Mouse (Mus musculus): ENCODE results near the gene Hmg20b. TPM values are rescaled to one million over a fixed set of nuclear protein-coding genes. Genes with fewer than 3 reads are reported as not detected.

Gene Hmg20b
- polyA plus RNA-seq, 1 experiment from 2014 or later, result 39.9 TPM

DNA sequence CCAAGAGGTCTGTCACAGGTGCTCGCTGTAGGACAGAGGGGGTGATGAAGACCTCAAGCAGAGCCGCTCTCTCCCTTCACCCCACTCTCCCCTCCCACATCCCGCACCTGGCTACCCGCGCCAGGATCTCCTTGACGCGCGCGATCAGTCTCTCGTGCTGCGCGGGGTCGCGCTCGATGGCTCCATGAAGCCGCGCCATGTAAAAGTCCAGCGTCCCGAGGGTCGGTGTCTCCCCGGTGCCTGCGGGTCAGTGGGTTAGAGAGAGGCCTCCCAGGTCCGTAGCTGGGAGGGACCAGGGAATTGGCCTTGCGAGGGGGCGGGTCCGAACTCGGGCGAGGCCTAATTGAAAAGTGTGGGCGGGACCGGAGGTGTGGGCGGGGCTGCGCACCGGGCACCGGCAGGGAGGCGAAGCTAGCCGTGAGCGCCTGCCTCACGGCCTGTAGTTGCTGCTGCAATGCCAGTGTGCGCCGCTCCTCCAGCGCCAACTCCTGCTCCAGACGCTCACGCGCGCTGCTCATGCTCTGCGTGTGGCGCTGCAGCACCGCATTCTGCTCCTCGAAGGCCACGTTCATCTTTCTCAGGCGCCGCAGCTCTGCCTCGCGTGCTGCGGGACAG, 3.7 kb downstream of the Hmg20b start:
- H3K9me3 ChIP-seq (replicated peaks), result no peaks in the 10 kb centered on the region
- 9% methylated on average over 54 of the region's 55 CpGs for WGBS (ENCODE audit: insufficient replicate concordance)
- peak overlapping the region; percentile 77 for H3K4me2 ChIP-seq
- peak overlapping the region; percentile 69; the same call in 1 of the 2 replicates for H3K27ac ChIP-seq
- peaks cover 48% of the 10 kb centered on the region for H3K27me3 ChIP-seq (replicated peaks)
- ATAC-seq, result peak; percentile 20; the same call in 1 of the 2 replicates
- peak overlapping the region; percentile 46 for H3K9ac ChIP-seq
- H3K4me1 ChIP-seq, result peaks cover 67% of the 10 kb centered on the region
- H3K4me3 ChIP-seq, result peak overlapping the region; percentile 45
- peaks cover 19% of the 10 kb centered on the region for H3K36me3 ChIP-seq

DNA sequence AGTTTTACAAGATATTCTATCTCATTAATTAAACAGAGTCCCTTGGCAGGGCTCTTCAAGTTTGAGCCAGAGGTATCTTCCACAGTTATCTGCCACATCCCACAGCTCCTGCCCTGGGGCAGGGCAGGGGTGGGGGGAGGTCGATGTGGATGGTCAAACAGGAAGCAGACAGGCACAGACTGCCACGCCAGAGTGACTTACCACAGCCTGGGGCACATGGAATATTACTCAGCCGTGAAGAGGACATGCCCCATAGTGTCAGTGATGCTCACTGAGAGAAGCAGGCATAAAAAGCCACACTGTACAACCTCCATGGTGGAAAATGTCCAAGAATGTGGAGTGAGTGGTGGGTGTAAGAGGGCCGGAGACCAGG, 5.1 kb downstream of the Hmg20b start:
- H3K4me2 ChIP-seq, result no peak overlapping the region
- H3K36me3 ChIP-seq, result peaks cover 19% of the 10 kb centered on the region
- no peak overlapping the region for H3K9ac ChIP-seq
- H3K4me3 ChIP-seq, result no peak overlapping the region
- peaks cover 73% of the 10 kb centered on the region for H3K4me1 ChIP-seq
- no peak overlapping the region for H3K27ac ChIP-seq
- H3K9me3 ChIP-seq (replicated peaks), result no peaks in the 10 kb centered on the region
- ATAC-seq, result no peak
- 60% methylated on average over 4 of the region's 4 CpGs for whole genome bisulfite sequencing (ENCODE audit: insufficient replicate concordance)
- peaks cover 54% of the 10 kb centered on the region for H3K27me3 ChIP-seq (replicated peaks)

DNA sequence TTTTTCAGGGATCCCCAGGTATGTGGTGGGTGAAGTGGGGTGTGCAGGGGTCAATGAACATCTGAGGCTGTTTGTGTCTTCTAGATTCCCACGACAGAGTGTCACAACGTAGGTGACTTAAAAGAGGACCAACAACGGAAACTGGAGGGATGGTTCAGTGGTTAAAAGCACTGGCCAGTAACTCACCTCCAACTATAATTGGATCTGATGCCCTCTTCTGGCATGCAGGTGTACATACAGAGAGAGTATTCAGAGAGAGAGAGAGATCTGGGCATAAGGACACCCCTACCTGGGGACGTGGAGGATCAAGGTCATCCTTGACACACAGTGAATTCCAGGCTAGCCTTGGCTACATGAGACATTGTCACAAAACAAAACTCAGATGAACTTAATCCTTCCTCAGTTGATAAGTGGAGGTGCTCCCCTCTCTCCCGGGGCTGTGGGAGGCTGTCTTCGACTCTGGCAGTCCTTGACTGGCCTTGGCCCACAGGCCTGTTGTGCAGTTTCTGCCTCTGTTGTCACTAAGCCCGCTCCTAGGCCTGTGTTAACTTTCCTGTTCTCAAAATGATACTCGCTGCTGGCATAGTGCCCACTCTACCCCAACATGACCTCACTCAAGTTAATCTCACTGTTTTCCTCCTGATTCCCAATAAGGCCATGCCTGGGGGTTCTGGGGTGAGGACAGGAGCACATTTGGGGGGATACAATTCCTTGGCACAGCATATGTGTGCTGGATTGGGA, 5.7 kb downstream of the Hmg20b start:
- ATAC-seq, result no peak
- Histone ChIP-seq H3K4me3 (no peak overlapping the region), H3K4me1 (peaks cover 71% of the 10 kb centered on the region)

DNA sequence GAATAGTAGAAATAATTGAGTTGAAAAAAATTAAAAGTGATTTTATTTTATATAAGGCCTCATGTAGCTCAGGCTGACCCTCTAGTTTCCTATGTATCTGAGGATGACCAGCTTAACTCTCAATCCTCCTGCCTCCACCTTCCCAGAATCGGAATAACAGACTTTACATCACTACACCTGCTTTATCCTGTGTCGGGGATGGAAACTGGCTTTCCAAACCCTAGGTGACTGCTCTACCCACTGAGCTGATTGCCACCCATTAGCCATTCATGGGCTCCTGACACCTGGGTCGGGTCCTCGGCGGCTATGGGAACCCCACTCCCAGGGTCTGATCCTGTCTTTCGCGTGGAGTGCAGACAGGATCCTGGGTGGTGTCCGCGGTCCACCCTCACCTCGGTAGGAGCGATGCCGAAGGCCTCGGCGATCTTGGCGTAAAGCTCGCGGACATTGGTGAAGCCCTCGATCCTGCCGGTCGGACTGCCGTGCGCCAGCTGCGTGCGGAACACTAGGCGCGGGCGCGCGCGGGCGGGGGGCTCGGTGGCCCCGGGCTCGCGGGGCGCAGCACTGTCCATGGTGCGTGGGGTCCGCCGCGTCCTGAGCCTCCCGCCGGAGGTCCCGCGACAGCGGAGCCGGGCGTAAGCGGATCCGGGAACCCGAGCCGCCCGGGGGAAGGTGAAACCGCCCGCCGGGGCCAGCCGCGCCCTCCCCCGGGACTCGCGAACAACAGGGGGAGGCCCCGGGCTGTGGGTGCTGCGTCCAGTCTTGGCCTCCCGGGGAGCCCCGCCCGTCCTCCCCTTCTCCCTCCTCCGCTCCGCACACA, 7.4 kb downstream of the Hmg20b start, which contains the start of gene Gipc3:
TSS of gene Gipc3 (minus strand) at position 581 of the 820 bp plus-strand sequence.
- Histone ChIP-seq H3K9ac (peak within 1 kb of the TSS; percentile 63), H3K4me1 (peaks cover 54% of the 10 kb centered on the region), H3K27ac (no peak within 1 kb of the TSS), H3K27me3 (replicated peaks) (peaks cover 64% of the 10 kb centered on the region), H3K36me3 (peaks cover 8% of the 10 kb centered on the region), H3K9me3 (replicated peaks) (no peaks in the 10 kb centered on the region), H3K4me2 (peak within 1 kb of the TSS; percentile 78), H3K4me3 (peak within 1 kb of the TSS; percentile 57)
- 7% methylated on average over 38 of the region's 67 CpGs for whole genome bisulfite sequencing (ENCODE audit: insufficient replicate concordance)
- ATAC-seq, result no peak

More for the DNA sequence above, 5.7 kb downstream of the Hmg20b start:
- Histone ChIP-seq H3K36me3 (peaks cover 19% of the 10 kb centered on the region), H3K27ac (no peak overlapping the region), H3K4me2 (no peak overlapping the region), H3K9ac (no peak overlapping the region), H3K9me3 (replicated peaks) (no peaks in the 10 kb centered on the region), H3K27me3 (replicated peaks) (peaks cover 54% of the 10 kb centered on the region)
- WGBS (ENCODE audit: insufficient replicate concordance), result 50% methylated on average over 8 of the region's 8 CpGs

DNA sequence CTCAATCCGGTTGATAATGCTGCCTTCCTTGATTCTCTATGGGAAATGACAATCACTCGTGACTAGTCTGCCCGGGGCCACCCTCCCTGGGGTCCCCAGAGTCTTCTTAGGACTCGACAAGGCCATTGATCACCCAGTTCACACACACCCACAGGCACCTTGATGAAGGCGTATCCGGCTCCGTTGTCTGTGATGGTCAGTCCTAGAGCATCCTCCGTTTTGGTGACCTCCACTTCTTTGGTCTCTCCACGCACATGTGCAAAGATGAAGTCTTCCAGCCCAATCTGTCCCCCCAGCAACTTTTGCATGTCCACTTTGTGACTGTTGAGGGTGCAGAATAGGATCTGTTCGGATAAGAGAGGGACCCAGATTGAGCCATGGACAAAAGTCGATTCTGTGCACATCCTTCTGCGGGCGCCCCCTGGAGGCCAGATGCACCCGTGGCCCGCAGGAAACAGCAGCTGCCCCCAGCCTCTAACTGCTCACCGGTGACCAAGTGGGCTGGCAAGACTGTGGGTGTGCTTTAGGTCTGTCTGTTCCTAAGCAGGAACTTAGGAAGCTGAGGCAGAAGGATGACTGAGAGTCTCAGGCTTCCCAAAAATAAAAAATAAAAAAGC, 8.8 kb downstream of the Hmg20b start:
- H3K9ac ChIP-seq, result no peak overlapping the region
- no peak overlapping the region for H3K4me3 ChIP-seq
- H3K4me2 ChIP-seq, result no peak overlapping the region
- H3K36me3 ChIP-seq, result no peaks in the 10 kb centered on the region
- 30% methylated on average over 16 of the region's 16 CpGs for WGBS (ENCODE audit: insufficient replicate concordance)
- peaks cover 40% of the 10 kb centered on the region for H3K4me1 ChIP-seq
- no peak for ATAC-seq
- peaks cover 78% of the 10 kb centered on the region for H3K27me3 ChIP-seq (replicated peaks)
- no peak overlapping the region for H3K27ac ChIP-seq
- H3K9me3 ChIP-seq (replicated peaks), result no peaks in the 10 kb centered on the region

DNA sequence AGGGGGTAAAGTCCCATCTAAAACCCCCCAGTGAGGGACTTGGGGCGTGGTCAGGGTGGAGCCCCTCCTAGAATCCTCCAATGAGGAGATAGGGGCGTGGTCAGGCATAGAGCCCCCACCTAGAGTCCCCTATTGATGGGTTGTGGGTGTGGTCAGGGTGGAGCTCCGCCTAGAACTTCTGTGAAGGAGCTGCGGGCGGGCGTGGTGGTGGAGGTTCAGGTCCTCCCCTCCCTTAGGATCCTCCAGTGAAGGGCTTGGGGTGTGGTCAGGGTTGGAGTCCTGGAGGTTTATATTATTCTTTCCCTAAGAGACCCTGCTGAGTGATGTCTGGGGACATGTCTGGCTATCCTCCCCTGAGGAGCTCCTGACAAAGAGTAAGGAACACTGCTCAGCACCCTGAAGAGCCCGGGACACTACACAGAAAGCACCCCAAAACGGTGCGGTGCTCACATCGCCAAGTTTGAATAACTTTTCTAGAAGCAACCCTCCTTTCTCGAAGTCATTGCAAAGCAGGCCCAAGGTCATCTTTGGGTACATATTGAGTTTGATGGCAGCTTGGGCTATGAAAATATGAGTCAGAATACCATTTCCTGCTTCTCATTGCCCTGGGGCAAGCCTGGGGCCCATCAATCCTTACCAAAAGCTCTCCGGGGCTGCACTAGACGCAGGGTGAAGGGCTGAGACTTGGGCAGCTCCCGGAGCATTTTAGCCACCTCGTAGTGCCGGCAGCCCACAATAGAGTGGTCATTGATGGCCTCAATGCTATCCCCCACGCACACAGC, 9.5 kb downstream of the Hmg20b start:
- Histone ChIP-seq H3K4me3 (no peak overlapping the region), H3K4me1 (peaks cover 38% of the 10 kb centered on the region), H3K27ac (no peak overlapping the region), H3K36me3 (no peaks in the 10 kb centered on the region), H3K9ac (no peak overlapping the region), H3K4me2 (0 out of 2 replicates have a peak overlapping the region, but pooled peaks have one; percentile 10), H3K9me3 (replicated peaks) (no peaks in the 10 kb centered on the region), H3K27me3 (replicated peaks) (peaks cover 77% of the 10 kb centered on the region)
- peak; percentile 64; the same call in 1 of the 2 replicates for ATAC-seq
- WGBS (ENCODE audit: insufficient replicate concordance), result 37% methylated on average over 17 of the region's 17 CpGs

DNA sequence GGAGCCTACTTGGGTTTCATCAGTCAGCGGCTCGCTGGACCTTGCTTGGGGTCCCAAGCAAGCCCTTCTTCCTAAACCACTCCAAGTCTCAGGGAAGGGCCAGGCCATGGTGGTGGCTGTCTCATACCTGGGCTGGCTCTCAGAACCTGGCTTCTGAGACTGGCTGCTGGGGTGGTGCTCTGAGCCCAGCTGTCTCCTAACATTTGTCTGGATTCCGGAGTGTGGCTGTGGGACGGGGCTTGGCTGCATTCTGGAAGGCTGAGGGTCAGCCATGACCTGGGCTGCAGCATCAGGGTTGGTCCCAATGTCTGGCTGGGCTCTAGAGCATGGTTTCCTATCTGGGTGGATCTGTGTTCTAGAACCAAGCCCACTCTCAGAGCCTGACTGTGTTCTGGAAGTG, 13.7 kb downstream of the Hmg20b start:
- Histone ChIP-seq H3K27me3 (replicated peaks) (peaks cover 73% of the 10 kb centered on the region), H3K9ac (no peak overlapping the region), H3K9me3 (replicated peaks) (no peaks in the 10 kb centered on the region), H3K4me2 (no peak overlapping the region), H3K4me3 (no peak overlapping the region), H3K36me3 (peaks cover 5% of the 10 kb centered on the region; the same call in 1 of the 2 replicates), H3K4me1 (peaks cover 44% of the 10 kb centered on the region), H3K27ac (no peak overlapping the region; the same call in 1 of the 2 replicates)
- ATAC-seq, result no peak
- WGBS (ENCODE audit: insufficient replicate concordance), result 81% methylated on average over 4 of the region's 4 CpGs

DNA sequence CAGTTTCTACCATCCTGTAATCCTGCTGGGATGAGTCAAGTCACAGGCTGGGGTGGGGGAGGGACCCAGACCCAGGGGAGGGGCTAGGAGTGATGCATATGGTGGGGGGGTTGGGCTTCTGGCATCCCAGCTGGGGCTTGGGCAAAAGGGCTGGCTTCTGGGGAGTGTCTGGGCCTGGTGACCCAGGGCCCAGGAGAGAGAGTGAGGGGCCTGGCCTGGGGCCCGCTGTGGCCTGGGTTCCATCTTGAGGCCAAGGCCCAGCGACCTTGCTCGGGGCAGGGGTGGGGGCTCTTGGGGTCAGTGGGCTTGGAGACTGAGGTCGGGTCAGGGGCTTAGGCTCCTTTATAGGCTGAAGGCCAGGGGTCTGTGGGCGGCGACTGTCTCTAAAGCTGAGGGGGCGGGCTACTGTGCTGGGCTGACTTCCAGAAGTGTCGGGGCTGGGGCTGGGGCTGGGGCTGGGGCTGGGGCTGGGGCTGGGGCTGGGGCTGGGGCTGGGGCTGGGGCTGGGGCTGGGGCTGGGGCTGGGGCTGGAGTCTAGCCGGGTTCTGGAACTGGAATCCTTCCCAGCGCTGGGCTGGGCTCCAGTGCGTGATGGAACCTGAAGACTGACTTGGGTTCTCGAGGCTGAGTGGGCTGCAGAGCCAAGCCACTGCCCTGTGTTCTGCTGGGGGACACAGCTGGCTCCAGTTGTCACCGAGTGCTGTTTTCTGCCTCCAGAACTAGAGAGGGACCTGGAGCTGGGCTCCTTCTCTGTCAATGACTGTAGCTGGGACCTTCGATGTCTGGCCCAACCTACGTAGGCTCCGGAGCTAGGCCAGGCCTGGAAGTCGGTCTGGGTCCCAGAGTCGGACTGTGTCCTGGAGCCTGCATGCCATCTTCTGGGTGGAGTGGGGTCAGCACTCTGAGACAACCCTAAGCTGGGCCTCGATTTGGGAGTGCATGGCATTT, 14.6 kb downstream of the Hmg20b start:
- WGBS (ENCODE audit: insufficient replicate concordance), result 59% methylated on average over 17 of the region's 19 CpGs
- H3K36me3 ChIP-seq, result peaks cover 5% of the 10 kb centered on the region; the same call in 1 of the 2 replicates
- H3K4me3 ChIP-seq, result no peak overlapping the region
- peaks cover 72% of the 10 kb centered on the region for H3K27me3 ChIP-seq (replicated peaks)
- peak overlapping the region; percentile 37 for H3K27ac ChIP-seq
- no peaks in the 10 kb centered on the region for H3K9me3 ChIP-seq (replicated peaks)
- no peak overlapping the region for H3K9ac ChIP-seq
- no peak overlapping the region for H3K4me2 ChIP-seq
- no peak for ATAC-seq
- peaks cover 38% of the 10 kb centered on the region for H3K4me1 ChIP-seq

DNA sequence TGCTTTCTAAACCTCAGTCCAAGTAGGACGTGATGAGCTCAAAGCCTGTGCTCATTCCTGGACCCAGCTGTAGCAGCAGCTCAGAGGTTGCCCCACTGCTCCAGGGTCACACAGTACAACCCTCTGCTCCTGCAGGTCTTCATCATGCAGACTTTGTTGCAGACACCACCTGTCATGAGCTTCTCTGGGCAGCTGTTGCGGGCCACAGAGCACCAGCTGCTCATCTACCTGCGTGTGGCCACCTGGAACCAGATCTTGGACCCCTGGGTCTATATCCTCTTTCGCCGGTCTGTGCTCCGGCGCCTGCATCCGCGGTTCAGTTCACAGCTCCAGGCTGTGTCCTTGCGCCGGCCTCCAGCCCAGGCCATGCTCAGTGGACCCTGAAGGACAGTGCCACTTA, 16.0 kb downstream of the Hmg20b start:
- H3K36me3 ChIP-seq, result peaks cover 5% of the 10 kb centered on the region; the same call in 1 of the 2 replicates
- ATAC-seq, result no peak
- no peak overlapping the region for H3K27ac ChIP-seq
- peaks cover 44% of the 10 kb centered on the region for H3K4me1 ChIP-seq
- H3K27me3 ChIP-seq (replicated peaks), result peaks cover 79% of the 10 kb centered on the region
- H3K9ac ChIP-seq, result no peak overlapping the region
- no peak overlapping the region for H3K4me2 ChIP-seq
- H3K4me3 ChIP-seq, result no peak overlapping the region
- 71% methylated on average over 11 of the region's 11 CpGs for WGBS (ENCODE audit: insufficient replicate concordance)
- H3K9me3 ChIP-seq (replicated peaks), result no peaks in the 10 kb centered on the region

DNA sequence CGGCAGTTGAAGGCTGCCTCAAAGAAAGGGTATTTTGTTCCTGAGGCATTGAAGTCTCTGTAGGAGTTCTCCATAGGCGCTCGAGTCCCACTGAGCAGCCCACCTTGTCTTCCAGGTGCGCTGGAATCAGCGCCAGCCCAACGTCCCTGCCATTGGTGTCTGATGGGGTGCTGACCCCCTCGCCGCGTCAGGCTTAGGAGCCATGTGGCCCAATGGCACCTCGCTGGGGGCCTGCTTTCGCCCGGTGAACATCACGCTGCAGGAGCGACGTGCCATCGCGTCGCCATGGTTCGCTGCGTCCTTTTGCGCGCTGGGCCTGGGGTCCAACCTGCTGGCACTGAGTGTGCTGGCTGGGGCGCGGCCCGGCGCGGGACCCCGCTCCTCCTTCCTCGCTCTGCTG, 18.0 kb downstream of the Hmg20b start:
- Histone ChIP-seq H3K4me1 (peaks cover 64% of the 10 kb centered on the region), H3K4me3 (no peak overlapping the region), H3K4me2 (peak overlapping the region; percentile 21), H3K27ac (no peak overlapping the region), H3K9me3 (replicated peaks) (no peaks in the 10 kb centered on the region), H3K9ac (no peak overlapping the region), H3K27me3 (replicated peaks) (peaks cover 63% of the 10 kb centered on the region), H3K36me3 (peaks cover 6% of the 10 kb centered on the region)
- WGBS (ENCODE audit: insufficient replicate concordance), result 29% methylated on average over 29 of the region's 29 CpGs
- no peak for ATAC-seq
